Mouse (Mus musculus) lung, adult 2 months (tissue): ENCODE results near the gene Cit. TPM values are rescaled to one million over a fixed set of nuclear protein-coding genes. Genes with fewer than 3 reads are reported as not detected.

Experiments used
- DNase-seq: peaks from one replicate; pipeline ENCODE4 v3.0.0; 2022
- H3K4me1 ChIP-seq: fragments of 200-500 bp; 2 replicates; pipeline ENCODE4 v1.6.1; 2011; ENCODE audit warnings: low read length; ENCODE audit not compliant: control insufficient read depth, insufficient read depth
- H3K4me3 ChIP-seq: fragments of 200-500 bp; replicated peaks from 2 replicates; pipeline ENCODE3; 2011; ENCODE audit warnings: low read depth, mild to moderate bottlenecking, control low read depth, low read length; ENCODE audit errors: extremely low read depth
- CTCF ChIP-seq: fragments of 200-500 bp; IDR thresholded peaks from 2 replicates; pipeline ENCODE4 v1.5.1; 2011; ENCODE audit warnings: mild to moderate bottlenecking, low read length, control low read depth; ENCODE audit not compliant: insufficient read depth
- POLR2A ChIP-seq: fragments of 200-500 bp; IDR thresholded peaks from 2 replicates; pipeline ENCODE4 v1.6.1; 2011; ENCODE audit warnings: low read depth, mild to moderate bottlenecking, control low read depth, low read length, borderline replicate concordance; ENCODE audit errors: extremely low read depth
- WGBS: fragments of 180-500 bp; shearing (Covaris S2); methylation state at CpG from one replicate; pipeline ENCODE4 v1.1.7; 2018; 5-methylcytosine and 5-hydroxymethylcytosine counted together
- polyA plus RNA-seq: library from polyadenylated mRNA; depleted of rRNA; stranded (reverse); fragments of >200 nt; gene quantifications from 2 replicates; pipeline ENCODE4 v1.2.3, GENCODE M21; 2012

The Cit gene
- polyA plus RNA-seq, 1 experiment: 4.0 TPM

DNA sequence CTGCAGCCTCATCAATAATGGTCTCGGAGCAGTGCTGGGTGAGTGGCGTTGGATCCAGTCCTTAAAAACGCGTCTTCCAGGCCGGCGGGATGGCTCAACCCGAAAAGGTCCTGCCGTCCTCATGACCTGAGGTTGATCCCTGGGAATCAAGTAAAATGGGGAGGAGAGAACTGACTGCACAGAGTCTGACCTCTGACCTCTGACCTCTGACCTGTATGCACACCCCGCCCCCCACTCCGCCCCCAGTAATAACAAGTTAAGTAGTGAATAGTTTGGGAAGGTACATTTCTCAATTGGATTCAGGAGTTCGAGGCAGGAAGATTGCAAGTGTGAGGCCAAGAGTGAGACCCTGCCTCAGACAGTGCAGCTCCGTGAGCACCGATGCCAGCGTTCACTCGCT, 24.1 kb downstream of the Cit start:
- no peak for DNase-seq
- peaks cover 4% of the 10 kb centered on the region for H3K4me1 ChIP-seq
- TF ChIP-seq POLR2A (no peak), CTCF (no peak)
- no peak overlapping the region for H3K4me3 ChIP-seq
- 95% methylated on average over 15 of the region's 15 CpGs for WGBS

DNA sequence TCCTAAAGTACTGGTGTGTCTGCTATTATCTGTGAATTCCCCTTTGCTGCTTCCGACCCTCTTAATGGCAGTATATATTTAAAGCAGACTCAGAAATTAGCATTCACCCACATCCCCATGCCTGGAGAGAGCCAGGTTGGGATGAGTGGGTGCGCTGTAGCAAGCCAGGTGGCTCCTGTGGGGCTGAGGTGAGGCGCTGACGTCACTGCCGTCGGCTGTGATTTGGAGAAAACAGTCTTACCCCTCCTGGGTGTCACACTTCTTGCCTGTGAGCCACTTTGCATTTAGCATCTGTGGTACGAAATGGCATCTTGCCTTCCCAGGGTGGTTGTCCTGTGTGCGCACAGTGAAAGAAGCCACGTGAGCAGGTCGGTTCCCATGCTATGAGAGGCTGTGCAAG, 26.1 kb downstream of the Cit start:
- no peak for DNase-seq
- WGBS: 95% methylated on average over 10 of the region's 10 CpGs
- peaks cover 4% of the 10 kb centered on the region for H3K4me1 ChIP-seq
- no peak overlapping the region for H3K4me3 ChIP-seq
- no peak for TF ChIP-seq POLR2A
- no peak for TF ChIP-seq CTCF

DNA sequence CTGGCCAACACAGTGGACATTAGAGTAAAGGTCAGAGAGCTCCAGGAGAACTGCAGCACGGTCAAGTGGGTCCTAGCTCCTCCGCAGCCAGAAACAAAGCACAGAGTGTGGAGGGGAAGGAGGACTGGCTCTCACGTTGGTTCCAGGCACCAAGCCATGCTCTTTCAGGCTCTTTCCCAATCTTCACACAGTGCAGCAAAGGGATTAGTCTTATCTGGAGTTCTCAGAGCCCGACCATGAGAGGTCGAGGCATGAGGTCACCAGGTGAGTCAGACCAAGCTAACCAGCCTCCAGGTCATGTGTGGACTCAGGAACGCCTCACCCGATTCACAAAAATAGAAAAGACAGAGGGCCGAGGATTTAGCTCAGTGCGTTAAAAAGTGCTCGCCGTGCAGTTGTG, 27.0 kb downstream of the Cit start:
- TF ChIP-seq POLR2A (no peak), CTCF (no peak)
- DNase-seq: no peak
- no peaks in the 10 kb centered on the region for H3K4me1 ChIP-seq
- H3K4me3 ChIP-seq: no peak overlapping the region
- WGBS: 75% methylated on average over 11 of the region's 11 CpGs

DNA sequence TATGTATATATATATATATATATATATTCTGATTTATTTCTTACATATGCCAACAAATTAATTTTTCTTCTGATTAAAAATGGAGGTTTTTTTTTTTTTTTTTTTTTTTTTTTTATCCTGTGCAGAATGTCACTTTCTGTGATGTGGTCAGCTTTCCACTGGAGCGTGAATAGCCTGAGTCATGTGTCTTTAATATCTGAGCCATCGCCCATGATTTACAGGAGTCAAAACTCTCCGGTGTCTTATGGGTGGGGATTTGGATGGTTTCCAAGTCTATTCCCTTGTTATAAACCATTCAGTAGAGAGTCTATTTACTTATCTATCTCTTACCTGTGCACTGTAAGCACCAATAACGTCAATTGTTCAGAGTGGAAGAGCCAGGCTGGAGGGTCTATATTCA, 27.9 kb downstream of the Cit start:
- H3K4me1 ChIP-seq: no peaks in the 10 kb centered on the region
- DNase-seq: no peak
- WGBS: 39% methylated on average over 4 of the region's 4 CpGs
- H3K4me3 ChIP-seq: no peak overlapping the region
- TF ChIP-seq POLR2A: no peak
- no peak for TF ChIP-seq CTCF

DNA sequence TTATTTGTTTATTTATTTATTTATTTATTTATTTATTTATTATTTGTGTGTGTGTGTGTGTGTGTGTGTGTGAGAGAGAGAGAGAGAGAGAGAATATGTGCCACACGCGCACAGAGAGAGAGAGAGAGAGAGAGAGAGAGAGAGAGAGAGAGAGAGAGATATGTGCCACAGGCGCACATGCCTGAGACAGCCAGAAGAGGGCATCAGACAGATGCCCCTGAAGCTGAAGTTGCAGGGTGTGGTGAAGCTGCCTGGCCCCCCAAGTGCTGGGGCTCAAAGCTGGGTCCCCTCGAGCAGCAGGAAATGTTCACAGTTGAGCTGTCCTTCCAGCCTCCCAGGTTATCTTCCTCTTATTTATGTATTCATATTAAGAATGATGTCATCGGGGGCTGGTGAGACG, 32.3 kb downstream of the Cit start:
- TF ChIP-seq CTCF (peak; percentile 12; the same call in 1 of the 2 replicates), POLR2A (no peak)
- WGBS: 89% methylated on average over 6 of the region's 6 CpGs
- no peak for DNase-seq
- H3K4me1 ChIP-seq: no peaks in the 10 kb centered on the region
- no peak overlapping the region for H3K4me3 ChIP-seq

DNA sequence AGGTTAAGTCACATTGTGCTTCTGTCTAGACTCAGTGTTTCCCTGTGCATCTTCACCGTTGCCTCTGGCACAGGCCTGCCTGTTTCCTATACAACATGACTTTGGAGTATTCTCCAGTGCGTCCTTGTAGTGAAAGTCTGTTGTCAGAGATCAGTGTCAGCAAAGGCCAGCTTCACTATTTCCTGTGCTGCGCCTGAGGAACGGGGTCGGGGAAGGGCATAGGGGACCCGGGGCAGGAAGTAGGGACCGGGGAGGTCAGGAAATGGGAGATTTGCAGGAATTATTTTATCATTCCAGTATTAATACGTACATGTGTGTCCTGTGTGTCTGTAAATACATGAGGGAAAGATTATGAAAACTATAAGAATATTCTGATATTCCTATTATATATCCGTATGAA, 37.1 kb downstream of the Cit start:
- Histone ChIP-seq H3K4me3 (no peak overlapping the region), H3K4me1 (no peaks in the 10 kb centered on the region)
- TF ChIP-seq CTCF: no peak
- TF ChIP-seq POLR2A: no peak
- no peak for DNase-seq
- WGBS: 63% methylated on average over 9 of the region's 9 CpGs

DNA sequence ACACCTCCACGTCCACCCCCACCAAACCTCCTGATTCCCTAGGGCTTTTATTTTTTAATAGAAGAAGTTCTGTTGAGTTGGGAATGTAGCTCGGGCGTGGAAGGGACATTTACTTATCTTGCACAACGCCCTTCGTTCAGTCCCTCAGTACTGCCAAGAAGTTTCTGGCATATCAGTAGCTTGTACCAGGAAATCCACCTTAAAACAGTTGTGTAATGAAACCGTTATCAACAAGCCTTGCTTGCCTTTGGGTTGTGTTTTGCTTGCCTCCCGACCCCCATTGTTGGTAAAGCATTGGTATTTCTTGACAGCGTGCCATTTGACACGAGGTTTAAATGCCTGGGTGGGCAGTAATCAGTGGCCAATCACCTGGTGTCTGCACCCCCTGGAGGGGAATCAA, 39.4 kb downstream of the Cit start:
- Histone ChIP-seq H3K4me3 (no peak overlapping the region), H3K4me1 (no peaks in the 10 kb centered on the region)
- no peak for DNase-seq
- TF ChIP-seq CTCF (no peak), POLR2A (no peak)
- WGBS: 73% methylated on average over 9 of the region's 9 CpGs

DNA sequence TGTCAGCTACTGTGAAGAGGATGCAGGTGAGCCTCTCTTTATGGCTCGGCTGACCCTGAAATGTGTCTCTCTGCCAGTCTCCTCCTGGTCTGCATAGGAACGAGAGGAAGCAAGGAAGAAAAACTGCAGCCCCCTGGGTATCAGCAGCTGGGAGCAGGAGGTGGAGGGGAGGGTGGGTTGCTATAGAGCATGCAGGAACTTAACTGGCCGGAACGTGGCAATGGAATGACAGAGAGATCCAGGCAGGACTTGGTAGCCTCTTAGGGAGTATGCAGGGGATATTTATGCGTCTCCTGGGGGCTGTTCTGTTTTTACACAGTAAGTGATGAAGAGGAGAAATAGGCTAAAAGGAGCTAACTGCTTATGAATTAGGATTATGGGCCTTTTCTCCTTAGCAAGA, 48.7 kb downstream of the Cit start:
- DNase-seq: no peak
- no peaks in the 10 kb centered on the region for H3K4me1 ChIP-seq
- 86% methylated on average over 5 of the region's 5 CpGs for WGBS
- TF ChIP-seq POLR2A (no peak), CTCF (no peak)
- no peak overlapping the region for H3K4me3 ChIP-seq

DNA sequence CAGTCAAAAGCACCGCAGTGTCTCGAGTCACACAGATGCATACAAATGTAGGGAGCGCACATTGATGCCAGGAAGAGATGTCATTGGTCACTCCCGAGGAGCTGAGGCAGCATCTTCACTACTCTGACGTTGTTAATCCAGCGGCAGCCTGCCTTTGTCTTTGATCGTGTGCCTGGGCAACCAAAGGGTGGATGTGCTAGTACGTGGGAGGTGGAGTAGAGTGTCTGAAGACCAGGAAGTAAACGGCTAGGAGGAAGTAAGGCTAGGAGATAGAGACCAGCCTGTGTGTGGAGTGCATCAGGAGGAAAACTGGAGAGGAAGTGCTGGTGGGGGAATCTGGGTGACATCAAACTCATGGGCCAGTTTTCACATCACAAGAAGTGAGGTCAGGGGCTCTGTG, 52.0 kb downstream of the Cit start:
- Histone ChIP-seq H3K4me3 (no peak overlapping the region), H3K4me1 (no peaks in the 10 kb centered on the region)
- DNase-seq: no peak
- TF ChIP-seq CTCF: no peak
- TF ChIP-seq POLR2A: no peak
- WGBS: 58% methylated on average over 9 of the region's 9 CpGs

DNA sequence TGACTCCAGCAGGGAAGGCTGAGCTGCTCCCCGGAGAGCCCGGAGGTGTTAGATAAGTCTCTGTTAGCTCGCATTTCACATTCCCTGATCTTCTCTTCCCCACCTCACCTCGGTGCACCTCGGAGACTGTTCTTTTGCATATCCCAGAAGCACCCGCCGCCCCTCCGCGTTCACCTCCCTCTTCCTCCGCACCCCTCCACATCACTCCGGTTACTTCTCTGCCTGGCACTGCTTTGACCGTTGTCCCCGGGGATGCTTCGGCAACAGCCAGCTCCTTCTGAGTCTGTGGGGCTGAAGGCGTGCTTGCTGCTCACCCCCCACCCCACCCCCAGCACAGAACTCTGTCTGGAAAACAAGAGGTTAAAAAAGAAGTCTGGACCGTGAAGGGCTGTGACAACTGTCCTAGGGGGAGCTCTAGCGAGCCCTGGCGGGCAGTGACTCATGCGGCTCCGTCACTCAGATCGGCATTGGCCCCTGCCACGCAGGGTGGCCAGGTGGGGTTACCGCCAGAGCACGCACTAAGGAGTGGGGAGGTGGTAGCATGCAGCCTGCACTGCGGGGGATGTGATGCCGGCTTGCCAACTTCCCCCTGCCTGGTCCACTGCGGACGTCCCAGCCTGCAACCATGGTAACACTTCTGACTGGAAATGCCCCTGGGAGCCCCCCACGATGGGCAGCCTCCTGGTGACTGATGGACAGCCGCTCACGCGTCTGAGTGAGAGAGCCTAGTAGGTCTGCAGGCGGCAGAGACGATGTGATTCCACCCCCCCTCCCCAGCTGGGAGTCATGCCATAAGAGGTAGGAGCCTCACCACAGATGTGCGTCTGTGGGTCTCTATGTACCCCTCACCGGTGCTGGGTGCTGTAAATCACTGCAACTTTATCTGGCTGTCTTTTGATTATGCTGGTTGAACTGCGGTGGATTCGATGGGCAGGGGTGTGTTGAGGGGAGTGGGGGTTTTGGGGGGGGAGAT, 62.2 kb downstream of the Cit start:
- DNase-seq: peak; percentile 12
- no peak overlapping the region for H3K4me3 ChIP-seq
- TF ChIP-seq CTCF (peak; percentile 31; the same call in 1 of the 2 replicates), POLR2A (no peak)
- WGBS: 41% methylated on average over 38 of the region's 38 CpGs
- no peaks in the 10 kb centered on the region for H3K4me1 ChIP-seq
